Mouse (Mus musculus) small intestine, adult 2 months (tissue): ENCODE data around the gene Mdfi.

Source experiments
- CTCF ChIP-seq: fragments of 200-500 bp; IDR thresholded peaks from 2 replicates; pipeline ENCODE4 v1.5.1; 2012; ENCODE audit warnings: low read depth, mild to moderate bottlenecking, control low read depth, inconsistent platforms, low read length, moderate library complexity, mixed read lengths; ENCODE audit not compliant: insufficient replicate concordance, insufficient read length; ENCODE audit errors: extremely low read depth
- POLR2A ChIP-seq: fragments of 200-500 bp; IDR thresholded peaks from 2 replicates; pipeline ENCODE4 v1.6.1; 2012; ENCODE audit warnings: low read depth, mild to moderate bottlenecking, control low read depth, inconsistent platforms, low read length, moderate library complexity

GRCm38 (mm10) chr17:47845609-47846008 is 11.1 kb upstream of the Mdfi start:
- no peak for TF ChIP-seq CTCF
- TF ChIP-seq POLR2A: no peak
